Comparison of ENCODE assay signal across 8 mouse cellular contexts in the genomic region with DNA sequence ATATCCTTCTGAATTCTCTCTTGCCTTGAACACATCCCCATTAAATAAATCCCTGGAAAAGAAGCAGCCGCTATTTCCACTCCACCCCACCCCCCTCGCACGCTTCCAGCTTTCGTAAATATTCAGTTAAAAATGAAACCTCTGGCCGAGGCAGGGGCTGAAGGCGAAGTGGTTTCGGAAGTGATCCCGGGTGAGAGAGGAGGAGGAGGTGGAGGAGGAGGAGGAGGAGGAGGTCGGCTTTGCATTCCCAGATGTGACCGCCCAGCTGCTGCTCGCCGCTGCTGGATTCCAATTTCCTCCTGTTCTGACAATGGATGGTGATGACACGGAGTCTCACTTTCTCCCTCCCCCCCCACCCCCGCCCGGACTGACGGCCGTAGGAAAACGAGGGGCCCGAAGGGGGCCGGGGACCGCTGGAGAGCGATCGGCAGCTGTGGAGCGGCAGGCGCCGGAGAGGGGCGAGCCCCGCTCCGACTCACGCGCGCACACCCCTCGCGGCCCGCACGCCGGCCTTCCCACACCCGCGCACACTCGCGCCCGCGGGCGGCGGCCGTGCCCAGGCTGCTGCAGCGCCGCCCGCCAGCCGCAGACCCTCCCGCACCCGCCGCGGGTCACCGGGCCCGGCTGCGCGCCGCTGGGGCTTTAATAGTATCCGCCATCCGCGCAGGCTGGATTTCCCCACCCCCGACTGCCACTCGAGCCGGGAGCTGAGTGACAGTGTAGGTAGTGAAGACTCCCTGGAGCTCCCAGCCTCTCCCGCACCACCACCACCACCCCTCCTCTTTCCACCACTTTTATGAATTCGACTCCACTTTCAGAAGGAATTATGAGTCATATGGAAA. TPM values are rescaled to one million over a fixed set of nuclear protein-coding genes. Genes with fewer than 3 reads are reported as not detected.
DNase-seq lines count a peak whose midpoint lies in the region; ATAC-seq and TF ChIP-seq lines count a peak whose summit lies in the region.

A gene (minus strand): TSS at position 312 of the 842 bp plus-strand sequence.

- ATAC-seq in hindbrain, embryonic 15.5 days (ENCODE audit: low FRiP score, low read depth), result peak; percentile 84

- H3K36me3 ChIP-seq in hindbrain, embryonic 15.5 days, result no peaks in the 10 kb centered on the region
- H3K36me3 ChIP-seq in macrophage (ENCODE audit: inconsistent target), result no peaks in the 10 kb centered on the region

- H3K9ac ChIP-seq in hindbrain, embryonic 15.5 days, result peak within 1 kb of the TSS; percentile 99

- under 1% methylated on average over 61 of the region's 67 CpGs for WGBS in hindbrain, embryonic 15.5 days
- 3% methylated on average over 33 of the region's 67 CpGs for WGBS in macrophage (ENCODE audit: missing documents)

- TF ChIP-seq POLR2A in cortical plate, adult 2 months (IDR thresholded peaks at IDR 0.05; ENCODE audit: extremely low read depth, insufficient read depth, low read length), result no peak

- H3K4me2 ChIP-seq in hindbrain, embryonic 15.5 days, result peak within 1 kb of the TSS; percentile 65

- peaks cover 44% of the 10 kb centered on the region for H3K79me2 ChIP-seq in macrophage (ENCODE audit: inconsistent target)

- no peak for TF ChIP-seq CTCF in cortical plate, adult 2 months (IDR thresholded peaks at IDR 0.05; ENCODE audit: extremely low read depth, insufficient read depth, low read length)
- TF ChIP-seq CTCF in gastrocnemius, adult 2 months (IDR thresholded peaks at IDR 0.05), result no peak
- TF ChIP-seq CTCF in left cerebral cortex, adult 2 months (IDR thresholded peaks at IDR 0.05), result no peak

- intact Hi-C loops in gastrocnemius, adult 2 months (cut with DNase I), result loop anchor here (5.0 kb wide), 1 partner anchor 102 kb away; no protein-coding TSS in a partner anchor
- intact Hi-C loops in left cerebral cortex, adult 2 months (cut with DNase I), result loop anchor here (5.0 to 10.0 kb wide), 2 partner anchors 143 to 261 kb away; no protein-coding TSS in a partner anchor

- 0 out of 2 replicates have a peak, but pooled peaks cover 2% of the 10 kb centered on the region for H3K27me3 ChIP-seq in hindbrain, embryonic 15.5 days

- peak within 1 kb of the TSS; percentile 97 for H3K4me3 ChIP-seq in cortical plate, adult 2 months (ENCODE audit: insufficient read depth, low read length)
- H3K4me3 ChIP-seq in gastrocnemius, adult 2 months, result peak within 1 kb of the TSS; percentile 96
- peak within 1 kb of the TSS; percentile 99 for H3K4me3 ChIP-seq in hindbrain, embryonic 15.5 days
- H3K4me3 ChIP-seq in left cerebral cortex, adult 2 months, result peak within 1 kb of the TSS; percentile 93
- H3K4me3 ChIP-seq in macrophage (ENCODE audit: inconsistent target), result peak within 1 kb of the TSS; percentile 93

- H3K27ac ChIP-seq in cortical plate, adult 2 months (ENCODE audit: insufficient read depth, low read length), result peak within 1 kb of the TSS; percentile 75
- peak within 1 kb of the TSS; percentile 85 for H3K27ac ChIP-seq in gastrocnemius, adult 2 months
- H3K27ac ChIP-seq in hindbrain, embryonic 15.5 days (replicated peaks), result peak within 1 kb of the TSS; percentile 97
- H3K27ac ChIP-seq in left cerebral cortex, adult 2 months, result peak within 1 kb of the TSS; percentile 89
- H3K27ac ChIP-seq in macrophage, result peak within 1 kb of the TSS; percentile 66

- H3K4me1 ChIP-seq in cortical plate, adult 2 months (ENCODE audit: control insufficient read depth, insufficient read depth, low read length), result no peaks in the 10 kb centered on the region
- peaks cover 36% of the 10 kb centered on the region for H3K4me1 ChIP-seq in hindbrain, embryonic 15.5 days (replicated peaks)

- DNase-seq in adipocyte (ENCODE audit: low spot score), result peak; percentile 20
- DNase-seq in gastrocnemius, adult 2 months, result peak; percentile 79
- peak; percentile 60 to 76 for DNase-seq in left cerebral cortex, adult 2 months (ENCODE audit: extremely low spot score in 1 of 2, low spot score in 2 of 2)
- peak; percentile 82 for DNase-seq in right cerebral cortex, adult 18-20 months
- DNase-seq in urinary bladder, postnatal 36 days (ENCODE audit: low spot score in 2 of 2), result peak; percentile 17 to 29

- no peaks in the 10 kb centered on the region for H3K9me3 ChIP-seq in hindbrain, embryonic 15.5 days

RNA-seq across cellular contexts. Expression of the gene that starts here (rescaled TPM):
- polyA plus RNA-seq in cortical plate, adult 2 months (2012; rRNA removed), result 22.4 and 24.1 TPM in 2 replicates
- 10 to 100 TPM; 12.9 to 14.5 TPM for total RNA-seq in gastrocnemius, adult 2 months (2021)
- 29.1 and 32.5 TPM in 2 replicates for polyA plus RNA-seq in hindbrain, embryonic 15.5 days (2015; fragmentation: Nextera tagmentation; extraction: Ambion mirVana)
- total RNA-seq in left cerebral cortex, adult 2 months (2021), result 10 to 100 TPM; 20.9 to 21.9 TPM
- 100 to 1,000 TPM; 110 to 483 (median 223) TPM for total RNA-seq in macrophage (2018; cell fraction: chromatin; rRNA removed)
- total RNA-seq in macrophage (2018; cell fraction: cytosol; rRNA removed), result 10 to 100 TPM; 13.9 to 43.4 (median 26.5) TPM
- 100 to 1,000 TPM in 20 of 26 experiments, 10 to 100 TPM in 6; 54.8 to 365 (median 115) TPM for total RNA-seq in macrophage (2018; cell fraction: nucleus; rRNA removed)
- 7.6 to 24.2 TPM (median 16.2 TPM) in 3 replicates for polyA plus RNA-seq in macrophage (2018)

Comparison
In these comparisons a context has a peak if more than half of its experiments do, and no peak if none do; other contexts are left out.
1. Peak in every context shown above with its lines: DNase-seq, ATAC-seq, H3K4me3 ChIP-seq and H3K27ac ChIP-seq.
2. DNase-seq: peak in every context shown above with its lines; median percentile 82 in right cerebral cortex, adult 18-20 months; 79 in gastrocnemius, adult 2 months; 68 in left cerebral cortex, adult 2 months; 23 in urinary bladder, postnatal 36 days; 20 in adipocyte.